Mouse (Mus musculus) bone marrow, adult 2 months (tissue): ENCODE data around the gene Ddx27.

Experiments
- CTCF ChIP-seq: fragments of 200-500 bp; IDR thresholded peaks from 2 replicates; pipeline ENCODE4 v1.5.1; 2011; ENCODE audit warnings: low read length, control low read depth; ENCODE audit not compliant: control insufficient read depth, insufficient read depth
- POLR2A ChIP-seq: fragments of 200-500 bp; IDR thresholded peaks from 2 replicates; pipeline ENCODE4 v1.6.1; 2011; ENCODE audit warnings: low read depth, mild to moderate bottlenecking, control low read depth, low read length, borderline replicate concordance; ENCODE audit not compliant: control insufficient read depth

- TF ChIP-seq POLR2A (no peak), CTCF (no peak)
These were observed 63.5 kb downstream of the Ddx27 start for GRCm38 (mm10) chr2:167078486-167078885.
